Mouse (Mus musculus) megakaryocyte, embryonic 14.5 days (primary cell): ENCODE measurements at regions not wholly inside any gene's neighbourhood (a gene's known extent, or its start where the extent isn't known, plus 50 kb on each side); places are given as distances from the start of the nearest gene placed in this dataset.

Experiments used
- FLI1 ChIP-seq: IDR thresholded peaks from 2 replicates; pipeline ENCODE4 v1.6.1; 2012; ENCODE audit warnings: low read length, inconsistent platforms, mixed read lengths
- GATA1 ChIP-seq: IDR thresholded peaks from 3 replicates; pipeline ENCODE4 v1.6.1; 2012; ENCODE audit warnings: mixed read lengths, low read length, inconsistent platforms, borderline replicate concordance

- no peak for TF ChIP-seq GATA1
- no peak for TF ChIP-seq FLI1
Observed at GRCm38 (mm10) chr8:89152331-89152730, 108.4 kb upstream of the Sall1 start.
